Mouse (Mus musculus) neutrophil, adult 59 days (primary cell): ENCODE data around the gene Spert. TPM values are rescaled to one million over a fixed set of nuclear protein-coding genes. Genes with fewer than 3 reads are reported as not detected.

ENCODE experiments used
- total RNA-seq, 2 experiments: library from RNA; stranded (reverse); gene quantifications; 1 replicate in 1 of 2; 2 replicates in 1 of 2; pipeline ENCODE4 v1.2.4; 2023

The Spert gene
- not detected for total RNA-seq

DNA sequence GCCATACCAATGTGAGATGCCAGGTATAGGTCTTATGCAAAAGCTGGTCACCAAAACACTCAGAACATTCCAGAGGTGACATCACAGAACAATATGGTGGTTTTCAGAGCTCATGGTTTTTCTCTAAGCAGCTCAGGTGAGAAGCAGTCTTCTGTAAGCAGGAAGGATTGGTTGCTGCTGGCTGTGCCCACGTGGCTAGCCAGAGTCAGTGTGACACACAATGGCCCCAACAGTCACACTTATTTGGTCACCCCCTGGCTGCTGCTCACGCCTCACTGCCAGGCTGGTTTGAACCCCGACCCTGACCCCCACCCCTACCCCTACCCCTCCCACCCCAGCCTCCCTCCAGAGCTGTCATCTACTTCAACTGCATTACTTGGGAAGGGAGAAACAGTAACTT, at the start of gene Spert:
Gene Spert (minus strand): TSS at position 139 of the 400 bp plus-strand sequence.

DNA sequence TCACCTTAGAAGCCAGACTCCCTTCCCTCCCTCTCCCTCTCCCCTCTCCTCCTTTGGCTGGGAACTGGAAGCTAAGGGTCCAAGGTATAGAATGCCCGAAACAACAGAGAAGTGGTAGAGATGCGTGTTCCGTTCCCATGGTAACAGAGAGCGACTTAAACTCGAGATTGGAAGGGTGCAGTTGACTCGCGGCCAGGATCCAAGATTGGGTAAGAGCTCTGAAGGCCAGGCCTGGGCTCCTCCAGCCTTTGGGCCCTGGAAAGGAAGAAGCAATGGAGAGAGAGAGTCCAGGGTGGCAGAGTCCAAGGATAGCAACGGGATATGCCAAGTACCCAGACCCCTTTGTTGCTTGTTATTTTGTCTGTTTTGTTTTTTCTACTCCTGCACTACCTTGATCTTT, 49.2 kb upstream of the Spert start, which contains the start of gene Erich6b:
Gene Erich6b (plus strand): TSS at position 180 of the 400 bp plus-strand sequence.

Other genes starting within 250 kb of the Spert start
- gene Siah3, start 137.1 kb downstream of the Spert start, total RNA-seq, result not detected
- gene Erich6b, start 49.1 kb upstream of the Spert start, total RNA-seq, result not detected
- gene Cog3, start 161.4 kb upstream of the Spert start, total RNA-seq, result 10 to 100 TPM; 17.2 to 20.7 TPM
- 10 to 100 TPM; 16.6 to 19.1 TPM for gene Slc25a30, start 193.9 kb upstream of the Spert start, total RNA-seq